Mouse (Mus musculus): ENCODE data around the gene Chit1.

Gene Chit1

DNA sequence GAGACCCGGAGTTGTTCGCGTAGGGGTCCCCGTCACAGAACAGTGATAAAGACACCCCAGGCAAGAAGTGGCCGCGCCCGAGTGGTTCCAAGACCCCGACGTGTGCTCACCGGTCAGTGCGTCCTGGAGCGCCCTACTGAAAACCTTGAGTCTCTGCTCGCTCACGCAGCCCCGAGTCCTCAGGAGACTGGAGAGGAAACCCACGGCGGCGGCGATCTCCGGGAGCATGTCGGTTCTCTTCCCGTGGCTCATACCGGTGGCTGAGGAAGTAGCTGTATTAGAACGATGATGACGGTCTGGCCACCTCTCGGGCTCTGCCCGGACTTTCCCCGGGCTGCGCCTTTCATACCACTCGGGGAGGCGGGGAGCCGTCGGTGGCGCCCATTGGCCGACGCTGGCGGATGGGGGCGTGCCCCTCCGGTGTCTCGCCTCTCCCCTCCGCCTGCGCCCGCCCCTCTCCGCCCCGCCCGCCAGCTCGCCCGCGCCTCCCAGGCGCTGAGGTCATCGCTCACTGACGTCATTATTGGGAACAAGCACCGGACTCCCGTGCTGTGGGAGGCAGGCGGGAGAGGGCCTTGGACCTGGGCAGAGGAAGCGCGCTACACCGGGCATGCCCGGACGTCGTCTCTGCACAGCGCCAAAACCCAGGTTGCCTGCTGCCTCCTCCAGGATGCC, 32.1 kb upstream of the Chit1 start, which contains the start of gene Btg2:
TSS of gene Btg2 (minus strand) at position 319 of the 675 bp plus-strand sequence.
- in situ Hi-C loops (cut with MboI; ENCODE audit: low sequenced_read_pairs) = no loop called here

DNA sequence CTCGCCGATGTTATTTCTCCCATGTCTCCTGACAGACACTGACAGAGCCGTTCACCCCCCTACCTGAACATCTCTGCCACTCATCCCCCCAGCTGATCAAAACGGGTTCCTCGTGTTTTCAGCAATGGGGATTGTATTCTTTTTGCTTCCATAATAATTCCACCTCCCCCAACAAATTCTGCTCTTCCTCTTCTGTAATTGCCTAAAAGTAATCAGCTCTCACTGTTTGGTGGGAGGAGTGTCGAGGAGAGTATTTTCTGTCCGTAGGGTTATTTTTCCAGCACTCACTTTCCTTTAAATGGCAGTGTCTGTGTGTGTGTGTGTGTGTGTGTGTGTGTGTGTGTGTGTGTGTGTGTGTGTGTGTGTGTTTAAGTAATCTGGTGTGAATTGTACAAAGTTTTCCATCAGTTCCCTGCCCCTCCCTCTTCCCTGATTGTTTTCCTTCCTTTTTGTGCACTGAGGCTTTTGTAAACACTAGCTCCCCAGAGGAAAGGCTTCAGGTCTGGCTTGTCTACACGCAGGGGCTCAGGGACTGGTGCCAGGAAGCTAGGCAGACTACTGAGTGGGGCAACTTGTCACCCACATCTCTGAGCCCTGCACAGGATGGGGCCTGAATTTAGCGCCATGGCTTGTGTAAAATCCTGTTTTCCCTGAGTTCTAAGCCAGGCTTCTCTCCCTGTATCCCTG, 31.4 kb upstream of the Chit1 start:
- in situ Hi-C loops (cut with MboI; ENCODE audit: low sequenced_read_pairs) = no loop called here

DNA sequence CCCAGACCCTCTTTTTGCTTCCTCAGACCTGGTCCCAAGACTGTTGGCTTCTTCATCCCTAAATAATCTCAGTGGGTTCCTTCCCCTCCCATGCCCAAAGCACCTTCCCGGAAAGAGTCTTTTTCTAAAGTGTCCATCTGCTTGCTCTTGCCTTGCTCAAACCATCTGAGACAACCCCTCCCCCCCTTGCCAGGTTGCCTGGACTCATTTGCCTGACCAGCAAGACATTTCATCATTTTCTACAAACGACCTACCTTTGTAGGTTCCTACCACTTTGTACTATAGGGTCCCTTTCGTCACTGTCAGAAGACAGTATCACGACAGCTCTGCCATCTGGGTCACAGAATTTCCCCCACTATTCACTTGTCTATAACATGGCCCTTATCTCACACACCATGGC, 30.6 kb upstream of the Chit1 start:
- in situ Hi-C loops (cut with MboI; ENCODE audit: low sequenced_read_pairs) = no loop called here

- in situ Hi-C loops (cut with MboI; ENCODE audit: low sequenced_read_pairs) = no loop called here
Measured at GRCm38 (mm10) chr1:134080881-134081450, 30.1 kb upstream of the Chit1 start.

DNA sequence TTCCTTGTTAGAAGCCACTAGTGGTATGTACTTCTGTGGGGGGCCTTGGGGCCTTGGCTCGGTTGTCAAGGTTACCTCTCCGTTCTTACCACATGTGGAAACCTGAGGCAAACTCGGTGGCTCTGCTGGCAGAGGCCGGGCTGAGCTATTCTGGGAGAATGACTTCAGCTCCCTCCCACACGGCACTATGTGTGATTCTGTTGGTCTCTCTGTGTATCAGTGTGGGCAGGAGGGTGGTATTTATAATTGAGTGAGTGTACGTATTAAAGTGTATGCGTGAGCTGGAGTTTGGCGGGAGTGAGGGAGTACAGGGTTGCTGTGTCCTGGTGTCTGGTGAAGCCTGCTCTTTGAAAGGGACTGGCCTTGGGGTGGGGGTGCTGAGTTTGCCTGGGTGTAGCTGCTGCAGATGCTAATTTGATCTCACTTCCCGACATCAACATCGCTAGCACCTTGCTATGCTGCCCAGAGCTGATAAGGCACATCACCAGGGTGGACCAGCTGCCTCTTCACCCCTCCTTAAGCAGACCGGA, 28.0 kb upstream of the Chit1 start:
- in situ Hi-C loops (cut with MboI; ENCODE audit: low sequenced_read_pairs) = no loop called here

GRCm38 (mm10) chr1:134083676-134084075, 27.4 kb upstream of the Chit1 start:
- in situ Hi-C loops (cut with MboI; ENCODE audit: low sequenced_read_pairs) = no loop called here

DNA sequence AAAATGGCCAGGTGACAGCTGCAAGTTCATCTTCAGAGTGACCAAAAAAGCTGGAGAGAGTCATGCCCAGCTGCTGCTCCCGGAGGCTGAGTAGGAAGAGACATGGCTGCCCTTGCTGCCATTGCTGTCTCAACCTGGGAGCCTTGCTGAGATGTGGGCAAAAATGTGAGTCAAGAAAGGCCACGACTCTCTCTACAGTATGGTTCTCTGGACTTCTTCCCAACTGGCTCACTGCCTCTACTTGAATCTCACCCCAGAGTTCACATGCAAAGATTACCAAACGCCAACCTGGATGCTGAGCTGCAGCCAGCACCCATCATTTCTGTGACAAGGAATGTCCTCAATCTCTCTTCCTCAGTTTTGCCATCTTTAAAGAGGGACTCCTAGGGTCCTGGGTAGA, 26.9 kb upstream of the Chit1 start:
- in situ Hi-C loops (cut with MboI; ENCODE audit: low sequenced_read_pairs) = no loop called here

DNA sequence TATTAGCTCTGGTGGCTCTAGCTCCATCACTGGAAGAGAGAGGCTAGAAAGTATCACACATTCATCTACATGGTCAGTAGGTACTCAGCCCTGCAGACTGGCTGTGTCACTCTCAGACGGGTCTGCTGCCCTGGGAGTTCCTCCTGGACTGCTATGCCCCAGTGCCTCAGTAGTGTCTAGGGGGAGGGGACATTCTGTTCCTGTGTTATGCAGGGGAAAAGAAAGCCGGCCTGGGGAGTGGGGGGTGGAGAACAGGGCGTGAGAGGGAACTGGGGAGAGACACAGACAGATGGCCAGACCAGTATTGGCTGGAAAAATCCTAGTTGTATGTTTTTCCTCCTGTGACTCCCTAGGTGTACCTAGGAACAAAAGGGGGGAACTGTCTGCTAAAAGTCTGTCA, 25.0 kb upstream of the Chit1 start:
- in situ Hi-C loops (cut with MboI; ENCODE audit: low sequenced_read_pairs) = no loop called here

GRCm38 (mm10) chr1:134086811-134087398, 24.1 kb upstream of the Chit1 start:
- in situ Hi-C loops (cut with MboI; ENCODE audit: low sequenced_read_pairs) = no loop called here

- in situ Hi-C loops (cut with MboI; ENCODE audit: low sequenced_read_pairs) = no loop called here
Measured at GRCm38 (mm10) chr1:134089074-134089473, 22.0 kb upstream of the Chit1 start.

DNA sequence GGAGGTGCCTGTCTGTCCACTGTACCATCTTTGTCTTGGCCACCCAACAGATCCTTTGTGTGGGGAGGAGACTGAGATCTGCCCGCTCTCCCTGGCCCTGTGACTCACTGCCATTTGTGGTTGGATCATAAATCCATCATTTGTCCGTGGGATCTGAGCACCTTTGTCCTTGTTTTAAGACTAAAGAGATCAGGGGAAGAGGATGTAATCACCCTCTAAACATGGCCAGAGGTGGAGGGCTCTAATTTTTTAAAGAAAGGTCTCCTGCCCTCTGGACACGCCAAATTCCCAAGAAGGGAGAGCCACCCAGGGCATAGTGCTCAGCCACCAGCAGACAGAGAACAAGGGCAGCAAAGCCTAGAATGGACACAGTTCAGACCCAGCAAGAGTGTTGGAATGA, 19.2 kb upstream of the Chit1 start:
- in situ Hi-C loops (cut with MboI; ENCODE audit: low sequenced_read_pairs) = no loop called here

- in situ Hi-C loops (cut with MboI; ENCODE audit: low sequenced_read_pairs) = no loop called here
Measured at GRCm38 (mm10) chr1:134092368-134092767, 18.7 kb upstream of the Chit1 start.

- in situ Hi-C loops (cut with MboI; ENCODE audit: low sequenced_read_pairs) = no loop called here
Measured at GRCm38 (mm10) chr1:134092852-134093770, 17.9 kb upstream of the Chit1 start.

DNA sequence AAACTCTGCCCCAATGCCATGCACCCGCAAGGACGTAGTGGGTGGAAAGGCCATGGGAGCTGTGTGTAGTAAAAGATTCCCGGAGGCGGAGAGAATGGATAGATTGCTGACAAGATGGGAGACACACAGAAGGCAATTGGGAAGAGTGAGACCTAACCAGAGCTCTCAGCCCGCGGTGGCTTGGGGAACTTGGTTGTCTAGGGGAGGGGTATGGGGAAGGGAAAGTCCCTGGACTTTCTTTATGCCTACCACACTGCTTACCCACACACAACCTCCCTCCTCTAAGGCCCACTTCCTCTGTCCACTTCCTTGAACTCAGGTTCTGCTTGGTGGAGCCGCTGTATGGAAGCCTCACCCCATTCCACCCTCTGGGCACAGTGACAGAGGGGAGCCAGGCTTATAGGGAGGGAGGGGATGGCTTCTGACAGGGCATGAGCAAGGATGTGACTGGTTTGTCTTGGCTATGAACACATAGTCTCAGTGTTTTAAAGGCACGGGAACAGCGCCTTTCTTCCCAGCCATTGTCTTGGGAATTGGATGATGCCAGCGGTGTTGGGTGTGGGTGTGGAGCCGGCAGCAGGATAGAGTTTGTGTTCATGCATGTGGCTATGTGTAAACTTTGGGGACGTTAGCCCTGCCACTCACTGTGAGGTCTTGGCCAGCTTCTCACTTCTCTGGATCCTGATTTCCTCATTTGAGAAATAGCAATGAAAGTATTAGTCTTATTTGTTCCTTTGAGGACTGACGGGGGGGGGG, 17.1 kb upstream of the Chit1 start:
- in situ Hi-C loops (cut with MboI; ENCODE audit: low sequenced_read_pairs) = no loop called here

GRCm38 (mm10) chr1:134095033-134095612, 15.9 kb upstream of the Chit1 start:
- in situ Hi-C loops (cut with MboI; ENCODE audit: low sequenced_read_pairs) = no loop called here

GRCm38 (mm10) chr1:134095721-134096120, 15.3 kb upstream of the Chit1 start:
- in situ Hi-C loops (cut with MboI; ENCODE audit: low sequenced_read_pairs) = no loop called here

DNA sequence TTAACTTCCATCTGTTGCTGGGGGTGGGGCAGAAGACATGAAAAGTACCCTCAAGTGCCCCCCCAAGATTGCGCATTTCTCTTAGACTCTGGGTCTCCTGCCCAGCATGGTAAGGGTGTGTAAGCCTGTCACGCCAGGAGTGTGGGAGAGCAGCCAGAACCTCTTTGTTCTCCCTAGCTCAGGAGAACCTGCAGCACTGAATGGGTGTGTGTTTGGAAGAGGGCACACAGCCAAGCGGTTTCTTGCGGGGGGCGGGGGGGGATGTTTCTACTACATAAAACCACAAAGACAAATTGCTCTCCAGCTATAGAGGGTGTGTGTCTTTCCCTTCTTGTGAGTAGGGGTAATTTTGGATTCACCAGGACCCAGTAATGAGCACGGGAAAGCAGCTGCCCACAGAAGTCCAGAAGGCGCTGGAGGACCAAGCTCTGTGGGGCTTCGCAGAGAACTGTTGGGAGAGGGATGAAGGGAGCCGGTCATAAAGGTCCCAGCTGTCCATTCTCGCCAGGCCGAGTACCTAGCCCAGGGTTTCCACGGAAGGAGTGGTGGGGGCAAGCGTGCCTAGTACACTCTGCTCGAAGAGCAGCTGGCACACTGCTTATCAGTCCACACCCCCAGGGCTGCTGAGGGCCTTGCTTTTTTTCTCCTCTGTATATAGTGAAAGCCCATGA, 14.6 kb upstream of the Chit1 start:
- in situ Hi-C loops (cut with MboI; ENCODE audit: low sequenced_read_pairs) = no loop called here

GRCm38 (mm10) chr1:134097080-134097855, 13.8 kb upstream of the Chit1 start:
- in situ Hi-C loops (cut with MboI; ENCODE audit: low sequenced_read_pairs) = no loop called here
